Comparison of ENCODE assay signal across 18 mouse cellular contexts in the genomic region with DNA sequence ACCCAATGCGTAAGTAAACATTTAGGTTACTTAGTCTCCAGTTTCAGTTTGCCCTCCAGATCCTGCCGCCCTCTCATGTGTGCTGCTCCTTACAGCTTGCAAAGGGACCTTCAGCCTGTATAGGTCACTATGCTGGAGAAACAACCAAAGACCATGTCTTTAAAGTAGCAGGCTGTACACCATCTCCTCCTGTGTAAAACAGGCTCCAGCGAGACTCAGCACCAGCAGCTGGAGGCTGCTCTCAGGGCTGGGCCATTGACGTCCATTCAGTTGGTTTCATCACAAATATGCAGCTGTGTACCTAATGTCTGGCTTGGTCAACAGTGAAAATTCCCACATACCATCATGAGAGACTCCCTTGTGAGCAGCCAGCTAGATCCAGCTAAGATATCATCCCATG. TPM values are rescaled to one million over a fixed set of nuclear protein-coding genes. Genes with fewer than 3 reads are reported as not detected.
DNase-seq lines count a peak whose midpoint lies in the region; ATAC-seq and TF ChIP-seq lines count a peak whose summit lies in the region.
"Had no signal": no experiment of that assay in that cellular context is flagged by ENCODE, and none has a peak within 500 bp of the region (broad histone marks: within the 10 kb centered on the region; RNA-seq: fewer than 3 reads in every experiment).

No protein-coding gene starts in this region.

- WGBS in kidney, embryonic 14.5 days = 56% methylated on average over 4 of the region's 4 CpGs
- 89% methylated on average over 4 of the region's 4 CpGs for WGBS in hindbrain, postnatal 0 days

- no peaks in the 10 kb centered on the region for H3K9me3 ChIP-seq in kidney, embryonic 14.5 days (ENCODE audit: control insufficient read depth, low read length)
- no peaks in the 10 kb centered on the region for H3K9me3 ChIP-seq in hindbrain, postnatal 0 days (ENCODE audit: low read length)
- H3K9me3 ChIP-seq: embryonic facial prominence, embryonic 12.5 days; forebrain, embryonic 15.5 days had no signal

- H3K36me3 ChIP-seq in kidney, embryonic 14.5 days (ENCODE audit: control insufficient read depth, insufficient read depth, low read length) = no peaks in the 10 kb centered on the region
- H3K36me3 ChIP-seq in hindbrain, postnatal 0 days (ENCODE audit: insufficient read depth, low read length) = no peaks in the 10 kb centered on the region
- H3K36me3 ChIP-seq: embryonic facial prominence, embryonic 12.5 days; forebrain, embryonic 15.5 days; heart, embryonic 12.5 days; hindbrain, embryonic 15.5 days had no signal

- no peaks in the 10 kb centered on the region for H3K27me3 ChIP-seq in kidney, embryonic 14.5 days (ENCODE audit: control insufficient read depth, insufficient read depth, low read length)
- no peaks in the 10 kb centered on the region for H3K27me3 ChIP-seq in hindbrain, postnatal 0 days (ENCODE audit: insufficient read depth, low read length)
- H3K27me3 ChIP-seq: CH12.LX; embryonic facial prominence, embryonic 12.5 days; forebrain, embryonic 15.5 days; heart, embryonic 12.5 days; hindbrain, embryonic 15.5 days had no signal

- H3K4me1 ChIP-seq in kidney, embryonic 14.5 days (ENCODE audit: control insufficient read depth, insufficient read depth, low read length) = no peaks in the 10 kb centered on the region
- H3K4me1 ChIP-seq in hindbrain, postnatal 0 days (ENCODE audit: insufficient read depth, low read length) = no peaks in the 10 kb centered on the region
- H3K4me1 ChIP-seq: embryonic facial prominence, embryonic 12.5 days; forebrain, embryonic 15.5 days; heart, embryonic 12.5 days; hindbrain, embryonic 15.5 days had no signal

- H3K4me2 ChIP-seq in kidney, embryonic 14.5 days (replicated peaks; ENCODE audit: low read depth, low read length) = no peak overlapping the region
- H3K4me2 ChIP-seq in hindbrain, postnatal 0 days (ENCODE audit: low read depth, low read length) = no peak overlapping the region
- H3K4me2 ChIP-seq: embryonic facial prominence, embryonic 12.5 days; forebrain, embryonic 15.5 days; heart, embryonic 12.5 days; hindbrain, embryonic 15.5 days had no signal

- no peak overlapping the region for H3K27ac ChIP-seq in kidney, embryonic 14.5 days (ENCODE audit: low read depth, low read length)
- H3K27ac ChIP-seq in hindbrain, postnatal 0 days = no peak overlapping the region
- H3K27ac ChIP-seq: embryonic facial prominence, embryonic 12.5 days; forebrain, embryonic 15.5 days; hindbrain, embryonic 15.5 days had no signal

- H3K4me3 ChIP-seq in kidney, embryonic 14.5 days (ENCODE audit: low read length) = no peak overlapping the region
- H3K4me3 ChIP-seq in hindbrain, postnatal 0 days (ENCODE audit: low read length) = no peak overlapping the region
- H3K4me3 ChIP-seq: embryonic facial prominence, embryonic 12.5 days; forebrain, embryonic 15.5 days; heart, embryonic 12.5 days; hindbrain, embryonic 15.5 days had no signal

- H3K9ac ChIP-seq in kidney, embryonic 14.5 days (ENCODE audit: low read depth, low read length) = no peak overlapping the region
- H3K9ac ChIP-seq in hindbrain, postnatal 0 days (replicated peaks; ENCODE audit: low read length) = no peak overlapping the region
- H3K9ac ChIP-seq: embryonic facial prominence, embryonic 12.5 days; forebrain, embryonic 15.5 days; heart, embryonic 12.5 days; hindbrain, embryonic 15.5 days had no signal

- peak; percentile 56 for ATAC-seq in kidney, embryonic 14.5 days (ENCODE audit: low FRiP score, low TSS enrichment)
- no peak for ATAC-seq in hindbrain, postnatal 0 days
- ATAC-seq: forebrain, embryonic 15.5 days had no signal

- TF ChIP-seq CTCF in hindbrain, postnatal 0 days (IDR thresholded peaks at IDR 0.05; ENCODE audit: low read depth) = no peak

- no peak for DNase-seq in kidney, postnatal 14 days
- DNase-seq in lung, adult 18-20 months = peak; percentile 6 to 20
- no peak for DNase-seq in lung, postnatal 14 days
- peak; percentile 4 for DNase-seq in NIH3T3 (ENCODE audit: low read depth)
- DNase-seq in hindbrain, postnatal 0 days (ENCODE audit: low spot score) = no peak
- DNase-seq: adrenal gland, postnatal 10 days; cerebellum, adult 11-12 months; cerebellum, adult 9-10 months; cerebellum, postnatal 25 days; gastrocnemius, postnatal 36 days; heart, adult 18-20 months; heart, postnatal 36 days had no signal

RNA-seq across cellular contexts. Expression of a gene that starts 14.0 kb away (rescaled TPM):
- polyA plus RNA-seq in kidney, embryonic 14.5 days (2014; fragmentation: Nextera tagmentation; extraction: Ambion mirVana) = 27.2 and 34.5 TPM in 2 replicates
- total RNA-seq in hindbrain, postnatal 0 days (2014; rRNA removed) = 1.6 and 2.0 TPM in 2 replicates
- polyA plus RNA-seq in hindbrain, postnatal 0 days (2015; fragmentation: Nextera tagmentation; extraction: Ambion mirVana) = 6.0 and 6.4 TPM in 2 replicates
- total RNA-seq: CH12.LX; heart, postnatal 36 days had no signal

RNA-seq across cellular contexts. Expression of a gene that starts 49.6 kb away (rescaled TPM):
- polyA plus RNA-seq in kidney, embryonic 14.5 days (2014; fragmentation: Nextera tagmentation; extraction: Ambion mirVana) = 16.3 and 24.5 TPM in 2 replicates
- total RNA-seq in hindbrain, postnatal 0 days (2014; rRNA removed) = 19.1 and 27.2 TPM in 2 replicates
- 9.9 and 12.7 TPM in 2 replicates for polyA plus RNA-seq in hindbrain, postnatal 0 days (2015; fragmentation: Nextera tagmentation; extraction: Ambion mirVana)

Comparison
In these comparisons a context has a peak if more than half of its experiments do, and no peak if none do; other contexts are left out.
1. DNase-seq: peak in lung, adult 18-20 months (2 of 2) and NIH3T3 (single experiment); none in kidney, postnatal 14 days (single experiment), lung, postnatal 14 days (single experiment) and hindbrain, postnatal 0 days (single experiment).